Mouse (Mus musculus) heart, embryonic 12.5 days (tissue): ENCODE data around the gene Cops7a. TPM values are rescaled to one million over a fixed set of nuclear protein-coding genes. Genes with fewer than 3 reads are reported as not detected.

Experiments
- ATAC-seq: fragments of 200-750 bp; cut with Nextera tagmentation; 2 replicates; pipeline ENCODE4 v1.8.0; 2017; ENCODE audit warnings: moderate TSS enrichment, moderate library complexity; ENCODE audit not compliant: insufficient number of reproducible peaks, low FRiP score
- H3K27ac ChIP-seq: fragments of 300-500 bp; sonication (generic); 2 replicates; pipeline ENCODE4 v1.5.1; 2016; ENCODE audit warnings: mild to moderate bottlenecking, moderate library complexity; ENCODE audit not compliant: poor library complexity, severe bottlenecking
- H3K27me3 ChIP-seq: fragments of 300-500 bp; sonication (generic); replicated peaks from 2 replicates; pipeline ENCODE4 v1.6.1; 2016; ENCODE audit warnings: mild to moderate bottlenecking, moderate library complexity
- H3K36me3 ChIP-seq: fragments of 300-500 bp; sonication (generic); 2 replicates; pipeline ENCODE4 v1.6.1; 2016; ENCODE audit warnings: mild to moderate bottlenecking, moderate library complexity
- H3K4me1 ChIP-seq: fragments of 300-500 bp; sonication (generic); replicated peaks from 2 replicates; pipeline ENCODE4 v1.6.1; 2016; ENCODE audit warnings: mild to moderate bottlenecking
- H3K4me2 ChIP-seq: fragments of 300-500 bp; sonication (generic); 2 replicates; pipeline ENCODE4 v1.6.1; 2016; ENCODE audit warnings: mild to moderate bottlenecking, moderate library complexity
- H3K4me3 ChIP-seq: fragments of 300-500 bp; sonication (generic); 2 replicates; pipeline ENCODE4 v1.5.1; 2016; ENCODE audit warnings: mild to moderate bottlenecking
- H3K9ac ChIP-seq: fragments of 300-500 bp; sonication (generic); 2 replicates; pipeline ENCODE4 v1.6.1; 2016; ENCODE audit warnings: mild to moderate bottlenecking, moderate library complexity
- H3K9me3 ChIP-seq: fragments of 300-500 bp; sonication (generic); replicated peaks from 2 replicates; pipeline ENCODE4 v1.6.1; 2016; ENCODE audit warnings: mild to moderate bottlenecking, moderate library complexity
- WGBS: fragments of 180-500 bp; shearing (Covaris S2); methylation state at CpG from one replicate; pipeline ENCODE4 v1.1.7; 2016; 5-methylcytosine and 5-hydroxymethylcytosine counted together
- polyA plus RNA-seq: library from polyadenylated mRNA; unstranded; fragments of >200 nt; fragmentation: Nextera tagmentation; extraction: Ambion mirVana; gene quantifications from 2 replicates; pipeline ENCODE4 v1.2.1, GENCODE M21; 2016

Gene Cops7a
- polyA plus RNA-seq, 1 experiment from 2014 or later: 148 TPM

- Histone ChIP-seq H3K4me2 (peak within 1 kb of the TSS; percentile 97), H3K4me3 (peak within 1 kb of the TSS; percentile 58), H3K9me3 (no peaks in the 10 kb centered on the region), H3K27ac (no peak within 1 kb of the TSS), H3K9ac (peak within 1 kb of the TSS; percentile 70), H3K27me3 (peaks cover 96% of the 10 kb centered on the region), H3K4me1 (peaks cover 25% of the 10 kb centered on the region), H3K36me3 (no peaks in the 10 kb centered on the region)
- peak; percentile 4; the same call in 1 of the 2 replicates for ATAC-seq
- under 1% methylated on average over 73 of the region's 78 CpGs for WGBS
Observed at GRCm38 (mm10) chr6:124996551-124997501, 31.5 kb upstream of the Cops7a start, which contains the start of gene Pianp. TSS of gene Pianp (plus strand) at chr6:124996694.

DNA sequence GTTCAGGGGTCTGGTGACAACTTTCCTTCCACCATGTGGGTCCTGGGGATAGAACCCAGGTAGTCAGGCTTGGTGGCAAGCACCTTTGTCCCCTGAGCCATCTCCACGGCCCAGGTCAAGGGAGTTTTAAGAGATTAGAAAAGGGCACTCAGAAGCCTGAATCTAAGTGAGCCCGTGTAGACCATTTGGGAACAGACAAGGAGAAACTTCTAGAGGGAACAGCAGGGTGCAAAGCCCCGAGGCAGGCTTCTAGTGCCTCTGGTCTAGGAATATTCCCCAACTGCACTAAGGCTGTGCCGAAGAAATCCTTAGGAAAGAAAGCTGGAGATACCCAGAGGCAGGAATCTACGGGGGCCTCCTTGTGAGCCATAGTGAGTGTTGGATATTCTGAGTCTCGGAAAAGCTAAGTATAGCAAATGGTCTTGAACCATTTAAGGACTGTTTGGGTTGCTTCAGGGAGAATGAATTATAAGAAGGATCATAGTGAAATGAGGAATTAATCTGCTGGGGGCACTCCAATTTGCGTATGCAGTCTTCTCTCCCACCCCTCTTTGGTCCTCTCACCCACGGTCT lies 30.6 kb upstream of the Cops7a start:
- Histone ChIP-seq H3K4me1 (peaks cover 25% of the 10 kb centered on the region), H3K9ac (no peak overlapping the region), H3K36me3 (no peaks in the 10 kb centered on the region), H3K9me3 (no peaks in the 10 kb centered on the region), H3K27me3 (peaks cover 87% of the 10 kb centered on the region), H3K4me3 (peak overlapping the region; percentile 58; the same call in 1 of the 2 replicates), H3K27ac (no peak overlapping the region), H3K4me2 (peak overlapping the region; percentile 97)
- WGBS: 37% methylated on average over 8 of the region's 8 CpGs
- no peak for ATAC-seq

- no peak overlapping the region for H3K4me3 ChIP-seq
- H3K4me1 ChIP-seq: peaks cover 25% of the 10 kb centered on the region
- H3K27ac ChIP-seq: no peak overlapping the region
- H3K9me3 ChIP-seq: peaks cover 5% of the 10 kb centered on the region
- 76% methylated on average over 7 of the region's 7 CpGs for WGBS
- H3K9ac ChIP-seq: no peak overlapping the region
- no peaks in the 10 kb centered on the region for H3K36me3 ChIP-seq
- H3K27me3 ChIP-seq: peaks cover 85% of the 10 kb centered on the region
- no peak for ATAC-seq
- H3K4me2 ChIP-seq: no peak overlapping the region
Observed at GRCm38 (mm10) chr6:124995246-124995645, 29.9 kb upstream of the Cops7a start.

DNA sequence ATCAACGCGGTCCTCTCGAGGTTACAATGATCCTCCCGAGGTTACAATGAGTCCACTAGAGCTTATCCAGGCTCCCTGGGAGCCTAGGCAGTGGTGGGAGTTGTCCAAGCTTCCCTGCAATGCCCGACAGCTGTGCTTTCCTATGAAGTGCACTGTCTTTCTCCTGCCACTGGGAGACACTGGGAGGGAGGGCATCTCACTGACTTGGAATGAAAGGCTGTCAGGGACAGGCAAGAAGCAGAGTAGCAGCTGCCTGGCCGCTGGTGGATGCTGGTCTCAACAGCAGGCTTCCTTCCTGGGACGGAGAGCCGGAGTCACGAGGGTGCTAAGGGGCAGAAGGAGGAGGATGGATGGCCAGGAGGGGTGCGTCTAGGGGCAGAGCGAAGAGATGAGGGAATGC lies 28.5 kb upstream of the Cops7a start:
- no peak for ATAC-seq
- 14% methylated on average over 10 of the region's 11 CpGs for WGBS

DNA sequence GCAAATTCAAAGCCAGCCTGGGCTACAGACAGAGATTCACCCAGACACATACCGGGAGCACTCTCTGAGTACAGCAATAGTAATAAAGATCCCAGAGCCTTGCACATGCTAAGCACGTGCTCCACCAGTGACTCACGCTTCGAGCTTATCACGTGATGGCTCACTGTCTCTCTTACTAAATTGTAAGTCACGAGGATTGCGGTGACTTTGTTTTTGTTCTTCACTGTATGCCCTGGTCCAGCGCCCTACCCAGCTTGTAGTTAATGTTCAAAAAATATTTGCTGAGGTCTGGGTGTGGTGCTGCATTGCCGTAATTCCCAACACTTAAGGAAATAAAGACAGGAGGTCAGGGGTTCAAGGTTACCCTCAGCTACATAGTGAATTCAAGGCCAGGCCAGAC lies 28.0 kb upstream of the Cops7a start:
- Histone ChIP-seq H3K27me3 (peaks cover 66% of the 10 kb centered on the region), H3K4me1 (peaks cover 22% of the 10 kb centered on the region)
- 76% methylated on average over 9 of the region's 9 CpGs for WGBS

More for the DNA sequence above, 28.5 kb upstream of the Cops7a start:
- H3K4me1 ChIP-seq: peaks cover 25% of the 10 kb centered on the region
- H3K4me3 ChIP-seq: no peak overlapping the region
- H3K4me2 ChIP-seq: peak overlapping the region; percentile 26; the same call in 1 of the 2 replicates
- H3K9me3 ChIP-seq: peaks cover 12% of the 10 kb centered on the region
- no peak overlapping the region for H3K27ac ChIP-seq
- no peaks in the 10 kb centered on the region for H3K36me3 ChIP-seq
- H3K27me3 ChIP-seq: peaks cover 71% of the 10 kb centered on the region
- 0 out of 2 replicates have a peak overlapping the region, but pooled peaks have one; percentile 15 for H3K9ac ChIP-seq

DNA sequence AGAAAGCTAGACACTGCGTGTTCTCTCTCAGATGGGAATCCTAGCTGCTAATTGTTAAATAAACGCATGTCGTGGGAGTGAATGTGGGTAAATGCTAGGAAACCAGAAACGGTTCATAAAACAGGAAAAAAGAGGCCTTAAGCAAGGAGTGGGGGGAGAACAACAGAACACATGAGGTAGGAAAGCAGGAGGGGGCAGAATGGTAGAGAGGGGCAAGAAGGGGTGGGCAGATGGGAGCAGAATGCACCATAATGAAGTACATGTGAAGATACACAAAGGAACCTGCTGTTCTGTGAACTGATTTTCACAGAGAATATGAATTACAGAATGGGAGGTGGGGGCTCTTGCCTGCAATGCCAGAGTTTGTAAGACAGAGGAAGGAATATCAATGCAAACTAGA lies 26.9 kb upstream of the Cops7a start:
- no peak overlapping the region for H3K27ac ChIP-seq
- peaks cover 12% of the 10 kb centered on the region for H3K9me3 ChIP-seq
- 70% methylated on average over 4 of the region's 4 CpGs for WGBS
- H3K4me1 ChIP-seq: peaks cover 11% of the 10 kb centered on the region
- H3K4me2 ChIP-seq: no peak overlapping the region
- no peak overlapping the region for H3K4me3 ChIP-seq
- peaks cover 55% of the 10 kb centered on the region for H3K27me3 ChIP-seq
- no peak overlapping the region; the same call in 1 of the 2 replicates for H3K9ac ChIP-seq
- no peaks in the 10 kb centered on the region for H3K36me3 ChIP-seq
- ATAC-seq: no peak

More for the DNA sequence above, 28.0 kb upstream of the Cops7a start:
- Histone ChIP-seq H3K4me3 (no peak overlapping the region), H3K27ac (no peak overlapping the region), H3K36me3 (no peaks in the 10 kb centered on the region), H3K9ac (no peak overlapping the region), H3K4me2 (no peak overlapping the region), H3K9me3 (peaks cover 12% of the 10 kb centered on the region)
- no peak for ATAC-seq

DNA sequence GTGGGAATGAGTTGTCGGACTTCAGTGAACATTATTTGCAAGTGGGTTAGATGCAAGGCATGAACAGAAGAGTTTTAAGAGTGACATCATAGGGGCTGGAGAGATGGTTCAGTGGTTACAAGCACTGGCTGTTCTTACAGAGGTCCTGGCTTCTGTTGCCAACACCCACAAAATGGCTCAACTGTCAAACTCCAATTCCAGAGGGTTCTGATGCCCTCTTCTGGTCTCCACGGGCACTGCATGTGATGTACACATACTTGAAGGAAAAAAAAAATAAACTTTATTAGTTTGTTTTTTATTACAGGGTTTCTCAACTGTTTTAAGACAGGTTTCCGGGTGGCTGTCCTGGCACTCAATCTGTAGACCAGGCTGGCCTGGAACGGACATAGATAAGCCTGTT lies 2.4 kb upstream of the Cops7a start:
- Histone ChIP-seq H3K9ac (no peak overlapping the region), H3K9me3 (no peaks in the 10 kb centered on the region; the same call in 1 of the 2 replicates), H3K4me1 (peaks cover 15% of the 10 kb centered on the region), H3K4me3 (no peak overlapping the region), H3K27ac (no peak overlapping the region), H3K36me3 (peaks cover 11% of the 10 kb centered on the region), H3K4me2 (no peak overlapping the region), H3K27me3 (no peaks in the 10 kb centered on the region)
- WGBS: 63% methylated on average over 4 of the region's 4 CpGs
- ATAC-seq: no peak

GRCm38 (mm10) chr6:124966466-124967118 lies 1.3 kb upstream of the Cops7a start:
- Histone ChIP-seq H3K9ac (no peak overlapping the region), H3K4me1 (peaks cover 25% of the 10 kb centered on the region), H3K27ac (no peak overlapping the region), H3K9me3 (no peaks in the 10 kb centered on the region; the same call in 1 of the 2 replicates), H3K36me3 (peaks cover 23% of the 10 kb centered on the region), H3K27me3 (no peaks in the 10 kb centered on the region), H3K4me2 (peak overlapping the region; percentile 98), H3K4me3 (peak overlapping the region; percentile 90; the same call in 1 of the 2 replicates)
- WGBS: 95% methylated on average over 7 of the region's 7 CpGs
- no peak for ATAC-seq

DNA sequence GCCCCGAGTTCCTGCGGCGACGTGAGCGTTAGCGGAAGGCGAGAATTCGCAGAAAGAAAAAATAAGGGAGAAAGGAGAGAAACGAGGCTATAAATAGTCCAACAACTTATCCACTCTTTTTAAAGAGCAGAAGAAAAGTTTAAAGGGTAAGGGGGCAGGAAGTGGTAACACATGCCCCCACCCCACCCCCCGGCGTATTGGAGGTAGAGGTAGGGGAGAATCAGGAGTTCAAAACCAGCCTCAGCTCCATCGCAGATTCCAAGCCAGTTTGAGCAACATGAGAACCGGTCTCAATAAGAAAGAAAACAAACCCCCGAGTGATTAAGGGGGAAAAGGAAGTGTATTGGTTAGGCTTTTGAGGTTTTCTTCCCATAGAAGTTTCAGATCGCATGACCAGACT lies 409 bp upstream of the Cops7a start:
- ATAC-seq: no peak

DNA sequence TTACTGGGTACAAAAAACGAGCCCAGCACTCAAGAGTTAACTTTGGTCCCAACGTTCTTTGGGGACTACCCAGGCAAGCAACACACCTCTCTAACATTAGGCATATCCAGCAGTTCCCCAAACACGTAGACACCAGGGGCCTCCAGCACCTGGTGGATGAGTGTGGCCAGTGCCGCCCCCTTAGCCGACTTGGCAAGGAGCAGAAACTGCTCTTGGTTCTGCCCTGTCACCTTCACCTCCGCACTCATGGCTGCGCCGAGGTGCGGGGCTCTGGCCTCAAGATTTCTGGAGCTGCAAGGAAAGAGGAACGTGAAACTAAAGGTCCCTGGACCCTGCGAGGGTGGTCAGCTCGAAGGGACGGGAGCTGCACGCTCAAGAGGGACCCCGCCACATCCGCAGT lies 700 bp downstream of the Cops7a start:
- Histone ChIP-seq H3K4me3 (peak overlapping the region; percentile 90), H3K4me1 (peaks cover 25% of the 10 kb centered on the region), H3K27ac (peak overlapping the region; percentile 89), H3K9ac (peak overlapping the region; percentile 88), H3K27me3 (no peaks in the 10 kb centered on the region), H3K4me2 (peak overlapping the region; percentile 98), H3K9me3 (no peaks in the 10 kb centered on the region; the same call in 1 of the 2 replicates), H3K36me3 (peaks cover 42% of the 10 kb centered on the region)
- 0 out of 2 replicates have a peak, but pooled peaks have one; percentile 9 for ATAC-seq
- WGBS: 34% methylated on average over 16 of the region's 16 CpGs

More for the DNA sequence above, 409 bp upstream of the Cops7a start:
- peak overlapping the region; percentile 98 for H3K4me2 ChIP-seq
- no peaks in the 10 kb centered on the region; the same call in 1 of the 2 replicates for H3K9me3 ChIP-seq
- peak overlapping the region; percentile 90 for H3K4me3 ChIP-seq
- peaks cover 31% of the 10 kb centered on the region for H3K36me3 ChIP-seq
- H3K27ac ChIP-seq: peak overlapping the region; percentile 89
- WGBS: 14% methylated on average over 15 of the region's 15 CpGs
- no peaks in the 10 kb centered on the region for H3K27me3 ChIP-seq
- peaks cover 25% of the 10 kb centered on the region for H3K4me1 ChIP-seq
- H3K9ac ChIP-seq: peak overlapping the region; percentile 88
